Mouse (Mus musculus) bone marrow macrophage, adult 2 months (primary cell): ENCODE measurements around the gene Nras.

Source experiments
- CTCF ChIP-seq: IDR thresholded peaks from 2 replicates; pipeline ENCODE4 v1.5.1; 2012; ENCODE audit warnings: low read depth, mild to moderate bottlenecking, low read length, moderate library complexity
- POLR2A ChIP-seq: IDR thresholded peaks from 2 replicates; pipeline ENCODE4 v1.6.1; 2012; ENCODE audit warnings: mild to moderate bottlenecking, low read depth, low read length, borderline replicate concordance

DNA sequence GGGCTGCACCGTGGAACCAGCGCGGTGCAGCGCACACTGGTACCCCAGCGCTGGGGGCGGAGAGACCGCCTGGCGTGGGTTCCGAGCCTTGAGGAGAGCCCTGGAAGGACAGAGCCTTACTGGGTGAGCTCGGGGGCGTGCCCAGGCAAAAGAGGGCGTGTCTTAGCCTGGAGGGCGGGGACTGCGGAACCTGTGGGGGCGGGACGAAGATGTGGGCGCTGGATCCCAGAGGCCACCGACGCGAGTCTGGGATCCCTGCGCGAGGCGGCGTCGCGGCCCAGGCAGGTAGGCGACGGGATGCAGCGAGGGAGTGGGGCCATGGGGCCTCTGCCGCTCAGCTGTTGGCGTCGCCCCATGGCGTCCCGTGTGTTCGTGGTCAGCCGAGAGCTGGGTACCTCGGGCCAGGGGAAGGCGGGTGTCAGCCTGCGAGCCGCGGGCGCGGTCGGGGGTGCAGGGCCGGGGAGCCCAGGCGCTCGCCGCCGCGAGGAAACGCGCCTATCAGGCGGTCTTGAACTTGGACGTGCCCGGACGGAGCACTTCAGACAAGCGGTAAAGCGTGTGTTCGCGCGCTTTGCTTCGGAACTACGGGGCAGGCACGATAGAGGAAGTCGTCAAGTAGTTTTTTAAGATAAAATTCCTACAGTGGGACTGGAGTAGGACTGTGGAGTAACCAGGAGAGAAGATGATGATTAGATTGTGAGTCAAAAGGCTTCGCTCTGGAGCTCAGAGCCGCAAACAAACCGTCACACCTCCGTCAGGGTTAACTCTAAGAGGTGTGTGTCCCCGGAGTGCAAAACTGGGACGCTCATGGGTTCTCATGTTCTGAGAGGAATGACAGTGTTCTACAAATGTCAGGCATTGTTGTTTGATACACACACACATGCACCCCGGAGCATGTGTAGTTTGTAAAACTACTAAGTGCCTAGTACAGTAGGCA is 44.6 kb downstream of the Nras start, which contains the start of gene Dennd2c:
- TF ChIP-seq CTCF = no peak
- no peak for TF ChIP-seq POLR2A
